Mouse (Mus musculus) layer of hippocampus, postnatal 25 days (tissue): ENCODE results near the gene Npy5r. TPM values are rescaled to one million over a fixed set of nuclear protein-coding genes. Genes with fewer than 3 reads are reported as not detected.

Experiments
- DNase-seq, 2 experiments: peaks; one replicate each; pipeline ENCODE4 v3.0.0; 2022; ENCODE audit warnings: mixed read lengths in 2 of 2, low spot score in 1 of 2; ENCODE audit errors: extremely low spot score in 1 of 2
- total RNA-seq, 2 experiments: library from RNA; stranded (reverse); gene quantifications; 2 replicates each; pipeline ENCODE4 v1.2.3; 2021

Npy5r gene
- 10 to 100 TPM in 1 of 2 experiments, 1 to 10 TPM in 1; 9.9 to 10.2 TPM for total RNA-seq

DNA sequence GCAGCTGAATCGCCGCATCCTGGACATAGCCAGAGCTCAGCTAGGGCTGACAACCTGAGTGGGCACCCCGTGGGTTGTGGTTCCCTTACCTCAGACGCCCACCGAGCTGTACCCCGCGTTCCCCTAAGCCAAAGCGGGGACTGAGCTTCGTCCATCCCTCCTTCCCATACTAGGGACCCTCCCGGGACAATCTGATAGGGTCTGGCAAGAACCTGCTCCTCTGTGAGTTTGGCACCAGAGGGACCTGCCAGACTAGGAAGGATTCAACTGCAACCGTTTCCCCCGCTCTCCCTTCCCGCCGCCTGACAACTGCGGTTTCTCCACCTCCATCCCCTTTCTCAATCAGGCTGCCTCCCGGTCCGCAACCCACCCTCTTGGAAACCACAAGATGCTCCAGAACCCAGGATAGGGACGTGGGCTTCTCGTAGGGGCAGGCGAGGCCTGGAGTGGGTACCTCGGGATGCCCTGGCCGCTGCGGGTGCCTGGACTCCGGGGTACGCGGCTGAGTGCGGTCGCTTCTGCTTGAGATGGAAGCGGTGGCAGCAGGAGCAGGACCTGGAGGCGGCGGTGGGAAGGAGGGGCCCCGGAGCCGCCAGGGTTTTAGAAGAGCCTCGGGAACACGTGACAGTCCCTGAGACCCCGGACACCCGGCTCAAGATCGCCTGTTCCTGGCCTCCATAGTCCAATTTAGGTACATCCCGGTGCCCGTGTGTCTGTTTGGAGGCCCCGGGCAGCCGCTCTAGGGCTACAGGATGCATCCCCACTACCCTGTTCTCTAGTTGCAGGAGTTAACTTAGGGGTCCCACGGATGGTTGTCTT lies at the start of gene Npy5r:
TSS of gene Npy5r (minus strand) at position 618 of the 819 bp plus-strand sequence.
- peak; percentile 33 to 44 for DNase-seq

GRCm38 (mm10) chr8:66731957-66732356 lies 44.0 kb upstream of the Npy5r start:
- DNase-seq, result no peak

DNA sequence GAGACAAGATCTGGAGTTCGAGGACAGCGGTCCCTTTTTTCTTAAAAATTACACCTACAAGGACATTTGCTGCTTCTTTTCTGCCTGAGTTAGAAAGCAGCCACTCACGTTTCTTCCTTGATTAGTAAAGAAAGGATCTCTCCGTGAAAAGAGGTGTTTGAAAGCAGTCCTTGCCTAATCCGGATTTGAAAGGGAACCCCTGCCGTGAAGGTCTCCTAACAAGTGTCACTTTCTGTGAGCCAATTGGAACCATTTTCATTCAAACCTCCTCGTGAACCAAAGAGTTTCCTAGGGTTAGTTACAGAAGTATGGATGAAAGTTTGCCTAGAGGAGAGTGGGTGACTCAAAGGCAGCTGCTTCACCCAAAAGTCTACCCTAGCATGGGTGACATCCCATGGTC lies 41.5 kb upstream of the Npy5r start:
- DNase-seq, result no peak

DNA sequence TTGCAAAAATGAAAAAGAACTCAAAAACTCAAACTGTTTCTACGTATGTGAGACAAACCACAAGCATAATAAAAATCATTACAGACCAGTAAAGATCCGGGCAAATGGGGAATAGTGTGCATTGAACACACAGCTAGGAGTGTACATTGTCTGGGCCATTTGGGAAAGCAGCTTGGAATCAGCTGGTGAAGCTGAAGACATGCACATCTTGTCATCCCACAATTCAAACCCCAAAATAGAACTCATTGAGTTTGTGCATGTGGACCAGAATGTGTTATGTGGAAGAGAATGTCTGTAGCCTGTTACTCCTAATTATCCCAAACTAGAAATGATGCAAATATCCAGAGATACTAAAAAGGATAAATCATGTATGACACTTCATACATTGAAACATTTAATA lies 34.9 kb upstream of the Npy5r start:
- no peak for DNase-seq

DNA sequence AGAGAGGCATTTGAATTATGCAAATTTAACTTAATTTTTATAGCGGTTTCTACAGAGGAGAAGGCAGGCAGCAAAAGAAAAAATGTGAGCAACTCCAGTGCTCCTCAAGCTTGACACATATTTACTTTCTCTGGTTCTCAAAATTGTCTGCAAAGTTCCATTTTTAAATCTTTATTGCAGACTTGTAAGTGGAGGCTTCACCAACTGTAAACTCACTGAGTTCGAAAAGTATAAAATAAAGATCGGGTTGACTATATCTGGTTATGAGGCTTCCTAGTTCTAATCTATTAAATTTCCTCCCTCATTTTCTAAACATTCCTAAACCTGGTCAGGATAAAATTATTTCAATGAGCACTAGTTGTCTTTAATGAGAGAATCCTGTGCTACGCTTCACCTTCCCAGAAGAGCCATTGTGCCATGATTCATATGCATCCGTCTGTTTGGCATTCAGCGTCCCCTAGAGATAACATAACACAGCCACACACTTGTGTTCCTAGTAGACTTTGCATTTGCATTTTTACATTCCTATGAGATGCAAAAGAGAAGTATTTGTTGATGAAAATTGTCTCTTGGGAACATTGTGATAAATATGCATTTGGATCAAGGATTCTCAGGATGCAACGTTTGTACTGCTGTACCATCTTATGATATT lies 26.5 kb upstream of the Npy5r start:
- no peak for DNase-seq

DNA sequence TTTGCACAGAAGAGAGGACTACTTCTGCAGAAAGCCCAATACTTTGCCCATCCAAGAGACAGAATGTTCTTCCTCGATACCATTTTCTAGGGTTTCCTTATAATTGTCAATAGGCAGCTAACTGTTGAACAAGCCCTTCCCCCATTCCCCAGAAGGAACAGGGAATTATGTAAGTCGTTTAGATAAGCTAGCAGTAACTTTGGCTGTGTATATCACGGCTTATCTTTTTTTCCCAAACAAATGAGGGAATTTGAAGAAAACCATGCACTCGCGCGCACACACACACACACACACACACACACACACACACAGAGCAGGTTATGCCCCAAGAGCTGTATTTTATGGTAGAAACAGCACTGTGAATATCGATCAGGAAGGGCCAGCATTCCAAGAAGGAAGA lies 10.9 kb upstream of the Npy5r start:
- no peak for DNase-seq

GRCm38 (mm10) chr8:66698011-66698410 lies 10.1 kb upstream of the Npy5r start:
- DNase-seq, result peak in 1 of 2 experiments; percentile 17

DNA sequence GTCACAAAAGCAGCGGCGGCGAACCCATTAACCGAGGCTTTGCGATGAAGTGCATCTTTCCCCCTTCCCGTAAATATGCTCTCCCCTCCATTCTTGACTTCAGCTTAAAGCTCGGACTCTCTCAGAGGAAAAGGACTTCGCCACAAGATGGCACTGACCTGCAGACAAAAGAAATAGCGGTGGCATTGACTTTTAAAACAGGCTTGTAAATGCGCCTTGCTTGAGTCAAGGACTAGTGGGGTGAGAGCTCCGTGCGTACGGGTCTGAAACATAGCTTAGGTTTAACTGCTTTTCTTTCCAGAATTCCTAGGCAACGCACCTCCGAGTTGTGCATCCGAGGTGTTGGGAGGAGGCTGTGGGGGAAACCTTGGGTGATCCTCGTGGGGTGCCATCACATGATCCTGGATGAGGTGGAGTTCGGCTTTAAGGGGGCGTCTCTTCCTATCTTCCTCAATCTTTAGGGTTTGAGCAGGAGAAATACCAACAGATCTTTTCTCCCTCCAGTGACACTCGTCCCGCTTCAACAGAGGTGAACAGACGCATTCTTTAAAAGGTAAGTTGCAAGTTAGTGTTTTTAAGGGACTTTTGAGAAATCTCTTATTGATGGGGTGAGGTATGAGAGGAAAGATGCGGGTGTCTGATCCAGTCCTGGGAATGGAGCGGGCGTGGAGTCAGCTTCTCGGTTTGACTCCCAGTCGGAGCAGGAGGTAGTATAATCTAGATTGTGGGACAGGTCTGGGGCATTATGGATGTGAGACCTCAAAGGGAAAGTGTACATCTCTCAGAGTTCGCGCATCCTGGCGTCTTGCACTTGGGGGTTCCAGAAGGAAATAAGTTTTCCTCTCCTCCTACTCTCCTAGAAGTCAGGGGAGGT lies 9.3 kb upstream of the Npy5r start, which contains the start of gene Npy1r:
TSS of gene Npy1r (plus strand) at position 223 of the 874 bp plus-strand sequence.
- DNase-seq, result peak; percentile 44 to 45

DNA sequence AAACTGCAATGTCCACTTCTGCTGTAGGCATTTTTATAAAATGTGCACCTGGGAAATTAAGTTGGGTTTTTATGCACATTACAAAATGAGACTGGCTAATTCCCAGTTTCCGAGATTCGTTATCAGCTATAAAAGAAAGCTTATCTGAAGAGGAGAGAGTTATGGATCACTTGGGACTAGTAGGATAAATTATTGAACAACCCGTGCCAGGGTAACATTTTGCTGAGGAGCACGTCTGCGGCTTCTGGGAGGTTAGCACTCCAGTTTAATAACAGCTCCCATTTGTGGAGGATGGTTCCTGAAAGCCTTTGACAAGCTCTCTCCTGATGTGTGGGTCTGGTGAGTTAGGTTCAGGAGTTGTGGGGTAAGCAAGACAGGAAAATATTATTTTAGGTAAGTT lies 2.5 kb upstream of the Npy5r start:
- DNase-seq, result no peak

- DNase-seq, result no peak
Measured at GRCm38 (mm10) chr8:66688799-66689198, 871 bp upstream of the Npy5r start.

DNA sequence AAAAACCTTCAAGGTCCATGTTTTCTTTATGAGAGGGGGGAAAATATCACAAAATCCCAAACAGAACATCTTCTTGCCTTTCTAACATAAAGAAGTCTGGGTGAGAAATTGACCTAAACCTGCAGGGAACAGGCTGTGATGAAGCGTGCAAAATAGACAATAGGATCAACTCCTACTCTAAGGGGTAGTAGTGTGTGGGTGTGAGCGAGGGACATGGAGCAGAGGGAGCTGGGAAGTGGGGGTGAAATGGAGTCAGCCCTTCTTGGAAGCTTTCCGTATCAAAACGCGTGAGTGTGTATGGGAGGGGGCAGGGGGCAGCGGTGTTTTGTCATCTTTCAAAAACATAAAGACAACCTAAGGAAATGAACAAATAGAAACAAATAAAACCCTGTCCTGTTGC lies 467 bp upstream of the Npy5r start:
- peak in 1 of 2 experiments; percentile 18 for DNase-seq

GRCm38 (mm10) chr8:66681261-66681660 lies 6.7 kb downstream of the Npy5r start:
- DNase-seq, result no peak

- DNase-seq, result no peak
Measured at GRCm38 (mm10) chr8:66630721-66631120, 57.2 kb downstream of the Npy5r start.

Other genes with a start within 250 kb of the Npy5r start
- gene Tma16, start 201.6 kb downstream of the Npy5r start, total RNA-seq, result 10 to 100 TPM in 1 of 2 experiments, 1 to 10 TPM in 1; 8.6 to 12.2 TPM
- under 1 TPM; 0.19 to 0.30 TPM for gene Tktl2, start 176.4 kb downstream of the Npy5r start, total RNA-seq
- gene Npy1r, start 9.1 kb upstream of the Npy5r start, total RNA-seq, result 10 to 100 TPM; 26.9 to 34.7 TPM
- gene Naf1, start 172.1 kb upstream of the Npy5r start, total RNA-seq, result 10 to 100 TPM; 12.8 to 15.7 TPM